Mouse (Mus musculus) heart, embryonic 16.5 days (tissue): Measurements from ENCODE around the gene Arhgap15. TPM values are rescaled to one million over a fixed set of nuclear protein-coding genes. Genes with fewer than 3 reads are reported as not detected.

Source experiments
- ATAC-seq: fragments of 200-750 bp; cut with Nextera tagmentation; replicated peaks from 2 replicates; pipeline ENCODE4 v1.8.0; 2017; ENCODE audit warnings: moderate number of reproducible peaks; ENCODE audit not compliant: insufficient read depth, low FRiP score; ENCODE audit errors: extremely low read depth
- H3K27ac ChIP-seq: fragments of 300-500 bp; sonication (generic); 2 replicates; pipeline ENCODE4 v1.5.1; 2014; ENCODE audit warnings: mild to moderate bottlenecking, low read length, control low read depth, moderate library complexity
- H3K27me3 ChIP-seq: fragments of 300-500 bp; sonication (generic); 2 replicates; pipeline ENCODE4 v1.6.1; 2014; ENCODE audit warnings: low read length, mixed read lengths; ENCODE audit not compliant: control insufficient read depth, insufficient read depth
- H3K36me3 ChIP-seq: fragments of 300-500 bp; sonication (generic); 2 replicates; pipeline ENCODE4 v1.6.1; 2014; ENCODE audit not compliant: control insufficient read depth, insufficient read depth
- H3K4me1 ChIP-seq: fragments of 300-500 bp; sonication (generic); 2 replicates; pipeline ENCODE4 v1.6.1; 2014; ENCODE audit warnings: low read length, mixed read lengths; ENCODE audit not compliant: control insufficient read depth, insufficient read depth
- H3K4me2 ChIP-seq: fragments of 300-500 bp; sonication (generic); 2 replicates; pipeline ENCODE4 v1.6.1; 2014; ENCODE audit warnings: low read depth, mild to moderate bottlenecking, control low read depth, low read length
- H3K4me3 ChIP-seq: fragments of 300-500 bp; sonication (generic); 2 replicates; pipeline ENCODE4 v1.5.1; 2014; ENCODE audit warnings: mild to moderate bottlenecking, control low read depth, low read length
- H3K9ac ChIP-seq: fragments of 300-500 bp; sonication (generic); 2 replicates; pipeline ENCODE4 v1.6.1; 2014; ENCODE audit warnings: low read length, control low read depth
- H3K9me3 ChIP-seq: fragments of 300-500 bp; sonication (generic); replicated peaks from 2 replicates; pipeline ENCODE4 v1.6.1; 2016; ENCODE audit warnings: low read length; ENCODE audit not compliant: control insufficient read depth
- WGBS: fragments of 180-500 bp; shearing (Covaris S2); extraction: QIAGEN DNeasy Blood & Tissue Kit; methylation state at CpG from one replicate; pipeline ENCODE4 v1.1.7; 2014; 5-methylcytosine and 5-hydroxymethylcytosine counted together
- polyA plus RNA-seq: library from polyadenylated mRNA; unstranded; fragments of >200 nt; fragmentation: Nextera tagmentation; extraction: Ambion mirVana; gene quantifications from 2 replicates; pipeline ENCODE4 v1.2.1, GENCODE M21; 2015

The Arhgap15 gene
- polyA plus RNA-seq, 1 experiment from 2014 or later = 7.2 TPM

- Histone ChIP-seq H3K4me1 (no peaks in the 10 kb centered on the region), H3K27me3 (no peaks in the 10 kb centered on the region), H3K4me2 (no peak overlapping the region), H3K4me3 (no peak overlapping the region), H3K9ac (no peak overlapping the region), H3K27ac (no peak overlapping the region), H3K36me3 (no peaks in the 10 kb centered on the region), H3K9me3 (no peaks in the 10 kb centered on the region)
- ATAC-seq = no peak
- 86% methylated on average over 10 of the region's 10 CpGs for WGBS
Measured at GRCm38 (mm10) chr2:44018033-44018432, 269.4 kb downstream of the Arhgap15 start.

DNA sequence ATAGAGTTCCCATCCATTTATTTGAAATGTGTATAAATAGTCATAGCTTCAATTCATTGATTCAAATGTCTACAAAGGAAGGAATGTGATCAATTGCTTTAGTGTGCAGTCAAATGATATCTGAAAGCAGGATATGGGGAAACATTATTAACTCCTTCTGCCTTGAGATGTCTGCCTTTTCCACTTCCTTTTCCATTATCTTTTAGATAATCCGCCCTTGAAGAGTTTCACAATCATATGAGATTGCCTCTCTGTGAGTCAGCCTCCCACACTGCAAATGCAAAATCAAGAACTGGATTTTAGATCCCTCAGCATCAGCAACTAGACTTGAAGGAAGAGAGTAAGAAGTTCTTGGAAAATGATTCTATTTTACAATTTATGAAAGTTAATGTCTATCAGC is 276.1 kb downstream of the Arhgap15 start:
- no peak overlapping the region for H3K9ac ChIP-seq
- 49% methylated on average over 1 of the region's 1 CpGs for WGBS
- no peaks in the 10 kb centered on the region for H3K36me3 ChIP-seq
- no peaks in the 10 kb centered on the region for H3K9me3 ChIP-seq
- no peak overlapping the region for H3K4me3 ChIP-seq
- no peak overlapping the region for H3K4me2 ChIP-seq
- ATAC-seq = no peak
- H3K4me1 ChIP-seq = no peaks in the 10 kb centered on the region
- no peak overlapping the region for H3K27ac ChIP-seq
- H3K27me3 ChIP-seq = no peaks in the 10 kb centered on the region

GRCm38 (mm10) chr2:44029035-44029715 is 280.6 kb downstream of the Arhgap15 start:
- Histone ChIP-seq H3K9ac (no peak overlapping the region), H3K27me3 (no peaks in the 10 kb centered on the region), H3K4me3 (no peak overlapping the region), H3K4me1 (no peaks in the 10 kb centered on the region), H3K36me3 (no peaks in the 10 kb centered on the region), H3K9me3 (no peaks in the 10 kb centered on the region), H3K4me2 (no peak overlapping the region), H3K27ac (no peak overlapping the region)
- no peak for ATAC-seq
- 82% methylated on average over 8 of the region's 8 CpGs for WGBS

- H3K4me2 ChIP-seq = no peak overlapping the region
Measured at GRCm38 (mm10) chr2:44029865-44030264, 281.2 kb downstream of the Arhgap15 start.

DNA sequence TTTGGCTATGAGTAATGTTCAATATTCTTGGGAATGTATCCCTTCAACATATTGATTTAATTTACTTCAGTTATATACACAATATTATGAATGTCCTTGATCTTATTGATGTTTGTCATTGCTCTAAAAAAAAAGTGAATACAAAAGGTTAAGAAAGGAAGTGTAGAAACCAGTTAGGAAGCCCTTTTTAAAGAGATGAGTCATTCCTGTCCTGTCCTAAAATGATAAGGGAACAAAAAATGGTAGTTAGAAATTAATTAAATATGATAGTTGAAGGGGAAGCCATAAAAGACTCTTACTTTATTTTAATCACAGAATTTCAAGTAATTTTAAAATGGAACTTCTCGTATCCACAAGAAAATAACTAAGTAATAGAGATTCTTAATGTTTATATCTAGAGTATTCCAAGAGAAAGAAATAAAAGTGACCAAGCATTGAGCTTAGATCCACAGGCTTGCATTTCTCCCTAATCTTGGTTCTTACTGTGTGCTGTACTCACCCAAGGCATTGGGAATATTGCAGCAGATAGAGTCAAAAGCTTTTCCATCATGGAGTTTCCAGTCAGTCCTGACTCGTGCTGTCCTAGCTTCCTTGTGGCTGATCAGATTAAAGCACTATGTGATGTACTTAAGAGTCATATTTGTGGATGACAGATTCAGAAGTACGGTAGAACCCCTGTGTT is 291.0 kb downstream of the Arhgap15 start:
- H3K27me3 ChIP-seq = no peaks in the 10 kb centered on the region
- no peak overlapping the region for H3K4me3 ChIP-seq
- WGBS = 69% methylated on average over 3 of the region's 3 CpGs
- H3K4me2 ChIP-seq = no peak overlapping the region
- no peaks in the 10 kb centered on the region for H3K36me3 ChIP-seq
- no peak overlapping the region for H3K27ac ChIP-seq
- no peaks in the 10 kb centered on the region for H3K4me1 ChIP-seq
- ATAC-seq = no peak
- H3K9me3 ChIP-seq = no peaks in the 10 kb centered on the region
- H3K9ac ChIP-seq = no peak overlapping the region

More at GRCm38 (mm10) chr2:44029865-44030264, 281.2 kb downstream of the Arhgap15 start:
- no peaks in the 10 kb centered on the region for H3K4me1 ChIP-seq
- ATAC-seq = no peak
- no peaks in the 10 kb centered on the region for H3K36me3 ChIP-seq
- H3K27ac ChIP-seq = no peak overlapping the region
- H3K27me3 ChIP-seq = no peaks in the 10 kb centered on the region
- H3K4me3 ChIP-seq = no peak overlapping the region
- no peaks in the 10 kb centered on the region for H3K9me3 ChIP-seq
- WGBS = 87% methylated on average over 10 of the region's 10 CpGs
- no peak overlapping the region for H3K9ac ChIP-seq

DNA sequence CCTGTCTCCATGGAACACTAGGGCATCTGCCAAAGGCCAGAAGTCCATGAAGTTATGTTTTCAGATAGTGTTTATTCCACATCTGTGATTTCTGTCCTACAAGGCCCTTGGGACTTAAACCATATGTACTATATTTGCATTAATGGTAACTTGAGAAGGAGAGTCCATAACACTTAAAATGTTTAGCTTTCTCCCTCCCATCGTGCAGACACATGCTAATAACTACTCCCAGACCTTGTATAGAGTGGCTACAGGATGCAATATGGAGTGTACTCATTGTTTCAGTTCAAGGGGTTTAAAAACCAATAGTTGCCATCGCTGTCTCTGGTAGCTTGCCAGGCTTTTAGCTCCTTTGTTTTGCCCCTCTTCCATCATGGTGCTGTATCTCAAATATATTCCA is 295.5 kb downstream of the Arhgap15 start:
- H3K9ac ChIP-seq = no peak overlapping the region
- H3K27ac ChIP-seq = no peak overlapping the region
- no peaks in the 10 kb centered on the region for H3K36me3 ChIP-seq
- no peaks in the 10 kb centered on the region for H3K4me1 ChIP-seq
- no peak overlapping the region for H3K4me3 ChIP-seq
- no peaks in the 10 kb centered on the region for H3K27me3 ChIP-seq
- ATAC-seq = no peak
- H3K9me3 ChIP-seq = no peaks in the 10 kb centered on the region
- no peak overlapping the region for H3K4me2 ChIP-seq
- WGBS = 67% methylated on average over 2 of the region's 2 CpGs

DNA sequence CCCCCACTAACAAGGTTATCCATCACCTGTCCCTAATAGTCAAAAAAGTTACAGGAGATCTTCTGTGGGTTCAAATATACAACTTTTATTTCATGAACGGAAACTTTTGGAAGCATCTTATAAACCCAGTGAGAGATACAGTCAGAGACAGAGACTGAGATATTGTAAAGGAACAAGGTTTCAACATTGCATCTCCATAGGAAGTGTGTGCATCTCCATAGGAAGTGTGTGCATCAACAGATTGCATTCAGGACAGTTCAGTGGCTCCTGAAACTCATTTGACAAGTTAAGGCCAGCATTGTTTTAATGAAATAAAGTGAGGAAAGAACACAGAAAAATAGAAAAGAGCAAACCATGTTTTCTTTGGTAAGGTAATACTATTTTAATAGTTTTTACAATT is 296.0 kb downstream of the Arhgap15 start:
- ATAC-seq = no peak
- 64% methylated on average over 1 of the region's 1 CpGs for WGBS
- Histone ChIP-seq H3K9ac (no peak overlapping the region), H3K9me3 (no peaks in the 10 kb centered on the region), H3K4me3 (no peak overlapping the region), H3K36me3 (no peaks in the 10 kb centered on the region), H3K4me2 (no peak overlapping the region), H3K27me3 (no peaks in the 10 kb centered on the region), H3K27ac (no peak overlapping the region), H3K4me1 (no peaks in the 10 kb centered on the region)

DNA sequence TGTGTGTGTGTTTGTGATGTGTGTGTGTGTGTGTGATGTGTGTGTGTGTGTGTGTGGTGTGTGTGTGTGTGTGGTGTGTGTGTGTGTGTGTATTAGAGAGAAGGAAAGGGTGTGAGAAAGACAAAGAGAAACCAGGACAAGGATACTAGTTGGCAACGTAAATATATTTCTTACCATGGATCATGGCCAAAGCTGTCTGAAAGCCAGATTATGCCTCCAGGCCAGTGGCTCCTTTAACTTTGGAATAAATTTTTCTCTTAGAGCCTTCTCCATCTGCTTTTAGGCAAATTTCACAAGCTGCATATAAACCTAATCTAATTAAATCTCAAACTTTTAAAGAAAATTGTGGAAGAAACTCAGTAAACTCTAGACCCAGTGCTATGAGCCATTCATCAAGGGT is 296.6 kb downstream of the Arhgap15 start:
- no peak for ATAC-seq
- Histone ChIP-seq H3K4me3 (no peak overlapping the region), H3K27me3 (no peaks in the 10 kb centered on the region), H3K27ac (no peak overlapping the region), H3K4me2 (no peak overlapping the region), H3K4me1 (no peaks in the 10 kb centered on the region), H3K9me3 (no peaks in the 10 kb centered on the region), H3K9ac (no peak overlapping the region), H3K36me3 (no peaks in the 10 kb centered on the region)
- WGBS = 61% methylated on average over 1 of the region's 1 CpGs

DNA sequence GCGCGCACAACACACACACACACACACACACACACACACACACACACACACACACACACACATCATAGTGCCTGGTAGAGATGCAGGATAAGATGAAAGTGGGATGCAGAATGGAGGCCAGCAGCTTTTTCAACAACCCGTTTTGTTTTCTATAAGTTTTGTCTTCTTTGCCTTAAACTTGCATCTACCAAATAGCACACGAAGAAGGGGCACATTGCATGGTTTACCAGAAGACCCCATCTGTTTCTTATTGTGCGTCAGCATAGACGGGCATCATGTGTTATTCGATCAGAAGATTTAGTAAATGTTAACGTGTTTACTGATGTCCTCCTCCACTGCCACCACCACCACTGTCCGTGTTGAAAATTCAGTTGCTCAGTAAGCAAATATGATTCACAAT is 311.7 kb downstream of the Arhgap15 start:
- H3K36me3 ChIP-seq = no peaks in the 10 kb centered on the region
- no peak for ATAC-seq
- 85% methylated on average over 9 of the region's 9 CpGs for WGBS
- H3K9me3 ChIP-seq = no peaks in the 10 kb centered on the region
- H3K4me3 ChIP-seq = no peak overlapping the region
- H3K27me3 ChIP-seq = no peaks in the 10 kb centered on the region
- no peaks in the 10 kb centered on the region for H3K4me1 ChIP-seq
- no peak overlapping the region for H3K27ac ChIP-seq
- H3K4me2 ChIP-seq = no peak overlapping the region
- no peak overlapping the region for H3K9ac ChIP-seq
